Comparison of ENCODE assay signal across 8 mouse cellular contexts in genomic region chr1:82292771-82293170, GRCm38 (mm10). TPM values are rescaled to one million over a fixed set of nuclear protein-coding genes. Genes with fewer than 3 reads are reported as not detected.
DNase-seq lines count a peak whose midpoint lies in the region; TF ChIP-seq lines count a peak whose summit lies in the region.

No protein-coding gene starts in this region.

- no peak for TF ChIP-seq POLR2A in lung, adult 2 months (IDR thresholded peaks at IDR 0.05; ENCODE audit: borderline replicate concordance, extremely low read depth, low read depth, low read length)

- H3K4me3 ChIP-seq in hindbrain, embryonic 10.5 days: peak overlapping the region; percentile 79
- peak overlapping the region; percentile 9 for H3K4me3 ChIP-seq in lung, adult 2 months (replicated peaks; ENCODE audit: extremely low read depth, low read depth, low read length)

- peaks cover 17% of the 10 kb centered on the region for H3K36me3 ChIP-seq in hindbrain, embryonic 10.5 days

- peaks cover 16% of the 10 kb centered on the region; the same call in 1 of the 2 replicates for H3K27me3 ChIP-seq in hindbrain, embryonic 10.5 days (ENCODE audit: insufficient read depth, poor library complexity, severe bottlenecking)

- H3K9me3 ChIP-seq in hindbrain, embryonic 10.5 days: peaks cover 10% of the 10 kb centered on the region; the same call in 1 of the 2 replicates

- 0 out of 2 replicates have a peak overlapping the region, but pooled peaks have one; percentile 50 for H3K27ac ChIP-seq in hindbrain, embryonic 10.5 days

- H3K4me1 ChIP-seq in hindbrain, embryonic 10.5 days (replicated peaks): peaks cover 45% of the 10 kb centered on the region
- peaks cover 13% of the 10 kb centered on the region for H3K4me1 ChIP-seq in lung, adult 2 months (ENCODE audit: control insufficient read depth, insufficient read depth, low read length)

- DNase-seq in Muller cell, postnatal 12 days (ENCODE audit: inconsistent ontology term): peak; percentile 80
- DNase-seq in cerebellum, postnatal 10 days: peak; percentile 78 to 88
- DNase-seq in frontal cortex, postnatal 10 days (ENCODE audit: low spot score in 2 of 2): peak; percentile 54 to 71
- peak; percentile 85 for DNase-seq in hindbrain, embryonic 10.5 days (ENCODE audit: low spot score)
- DNase-seq in layer of hippocampus, adult 8-10 months (ENCODE audit: low spot score in 2 of 2): peak; percentile 70 to 71
- DNase-seq in lung, adult 2 months: peak; percentile 45
- DNase-seq in retina, postnatal 1 day: peak; percentile 91
- DNase-seq in yolk sac, embryonic 10.5 days (ENCODE audit: low spot score): peak; percentile 75

- TF ChIP-seq CTCF in lung, adult 2 months (IDR thresholded peaks at IDR 0.05; ENCODE audit: insufficient read depth, low read length): no peak

- WGBS in hindbrain, embryonic 10.5 days: 1% methylated on average over 13 of the region's 13 CpGs
- WGBS in lung, adult 2 months: 2% methylated on average over 13 of the region's 13 CpGs

RNA-seq across cellular contexts. Expression of gene Irs1, which starts 1.6 kb away (rescaled TPM):
- 8.3 and 9.3 TPM in 2 replicates for polyA plus RNA-seq in hindbrain, embryonic 10.5 days (2016; fragmentation: Nextera tagmentation; extraction: Ambion mirVana)
- total RNA-seq in layer of hippocampus, adult 8-10 months (2022): 10 to 100 TPM; 16.8 to 18.7 (median 17.9) TPM
- polyA plus RNA-seq in lung, adult 2 months (2012; rRNA removed): 9.6 and 11.1 TPM in 2 replicates

RNA-seq across cellular contexts. Expression of gene Rhbdd1, which starts 23.5 kb away (rescaled TPM):
- polyA plus RNA-seq in hindbrain, embryonic 10.5 days (2016; fragmentation: Nextera tagmentation; extraction: Ambion mirVana): 9.0 and 9.7 TPM in 2 replicates
- total RNA-seq in layer of hippocampus, adult 8-10 months (2022): 10 to 100 TPM in 1 of 4 experiments, 1 to 10 TPM in 3; 8.3 to 11.0 (median 9.4) TPM
- 13.5 and 16.3 TPM in 2 replicates for polyA plus RNA-seq in lung, adult 2 months (2012; rRNA removed)

RNA-seq across cellular contexts. Expression of gene Gm9747, which starts 59.9 kb away (rescaled TPM):
- polyA plus RNA-seq in hindbrain, embryonic 10.5 days (2016; fragmentation: Nextera tagmentation; extraction: Ambion mirVana): 23.3 and 25.1 TPM in 2 replicates
- not detected for total RNA-seq in layer of hippocampus, adult 8-10 months (2022)
- polyA plus RNA-seq in lung, adult 2 months (2012; rRNA removed): 0.04 TPM in 1 of 2 replicates, not detected in the other

Comparison
In these comparisons a context has a peak if more than half of its experiments do, and no peak if none do; other contexts are left out.
1. Peak in every context shown above with its lines: DNase-seq, H3K4me3 ChIP-seq and H3K27ac ChIP-seq.
2. RNA of gene Gm9747, which starts 59.9 kb away (polyA plus RNA-seq): 23.3 to 25.1 TPM in hindbrain, embryonic 10.5 days; 0.04 TPM in lung, adult 2 months; every median in the first group is over 10 times any median in the second.